Mouse (Mus musculus) forelimb bud, embryonic 11.5 days (tissue): ENCODE results near the gene Ms4a4a.

Experiments
- DNase-seq: peaks from one replicate; pipeline ENCODE4 v3.0.0-alpha.2; 2012; ENCODE audit warnings: low read depth, low spot score

Ms4a4a gene

GRCm38 (mm10) chr19:11435058-11435834 lies 59.9 kb downstream of the Ms4a4a start:
- DNase-seq, result no peak
